Mouse (Mus musculus) neural tube, embryonic 14.5 days (tissue): ENCODE measurements around the gene Slco6d1. TPM values are rescaled to one million over a fixed set of nuclear protein-coding genes. Genes with fewer than 3 reads are reported as not detected.

Experiments used
- ATAC-seq: fragments of 200-750 bp; cut with Nextera tagmentation; 2 replicates; pipeline ENCODE4 v1.8.0; 2017; ENCODE audit warnings: low read depth, mild to moderate bottlenecking, moderate TSS enrichment, moderate library complexity
- H3K27ac ChIP-seq: fragments of 300-500 bp; sonication (generic); 2 replicates; pipeline ENCODE4 v1.5.1; 2014; ENCODE audit warnings: low read depth, mild to moderate bottlenecking, control low read depth, low read length, moderate library complexity, mixed read lengths
- H3K27me3 ChIP-seq: fragments of 300-500 bp; sonication (generic); 2 replicates; pipeline ENCODE4 v1.6.1; 2014; ENCODE audit warnings: low read length; ENCODE audit not compliant: control insufficient read depth, insufficient read depth
- H3K36me3 ChIP-seq: fragments of 300-500 bp; sonication (generic); 2 replicates; pipeline ENCODE4 v1.6.1; 2014; ENCODE audit warnings: low read length, mixed read lengths; ENCODE audit not compliant: control insufficient read depth, insufficient read depth
- H3K4me1 ChIP-seq: fragments of 300-500 bp; sonication (generic); 2 replicates; pipeline ENCODE4 v1.6.1; 2014; ENCODE audit warnings: low read length; ENCODE audit not compliant: control insufficient read depth, insufficient read depth
- H3K4me2 ChIP-seq: fragments of 300-500 bp; sonication (generic); 2 replicates; pipeline ENCODE4 v1.6.1; 2014; ENCODE audit warnings: mild to moderate bottlenecking, low read depth, low read length, control low read depth
- H3K4me3 ChIP-seq: fragments of 300-500 bp; sonication (generic); 2 replicates; pipeline ENCODE4 v1.5.1; 2014; ENCODE audit warnings: low read depth, low read length, control low read depth, mixed read lengths
- H3K9ac ChIP-seq: fragments of 300-500 bp; sonication (generic); replicated peaks from 2 replicates; pipeline ENCODE4 v1.6.1; 2014; ENCODE audit warnings: low read depth, mild to moderate bottlenecking, control low read depth, low read length, mixed read lengths
- H3K9me3 ChIP-seq: fragments of 300-500 bp; sonication (generic); 2 replicates; pipeline ENCODE4 v1.6.1; 2016; ENCODE audit warnings: low read length; ENCODE audit not compliant: control insufficient read depth
- WGBS: fragments of 180-500 bp; shearing (Covaris S2); extraction: QIAGEN DNeasy Blood & Tissue Kit; methylation state at CpG from one replicate; pipeline ENCODE4 v1.1.7; 2014; 5-methylcytosine and 5-hydroxymethylcytosine counted together
- microRNA-seq: library from miRNA; unstranded; fragments of <30 nt; microRNA quantifications from one replicate; pipeline ENCODE4, GENCODE M21; 2016
- polyA plus RNA-seq: library from polyadenylated mRNA; unstranded; fragments of >200 nt; fragmentation: Nextera tagmentation; extraction: Ambion mirVana; gene quantifications from 2 replicates; pipeline ENCODE4 v1.2.1, GENCODE M21; 2014

The Slco6d1 gene
- polyA plus RNA-seq, 1 experiment from 2014 or later: not detected

DNA sequence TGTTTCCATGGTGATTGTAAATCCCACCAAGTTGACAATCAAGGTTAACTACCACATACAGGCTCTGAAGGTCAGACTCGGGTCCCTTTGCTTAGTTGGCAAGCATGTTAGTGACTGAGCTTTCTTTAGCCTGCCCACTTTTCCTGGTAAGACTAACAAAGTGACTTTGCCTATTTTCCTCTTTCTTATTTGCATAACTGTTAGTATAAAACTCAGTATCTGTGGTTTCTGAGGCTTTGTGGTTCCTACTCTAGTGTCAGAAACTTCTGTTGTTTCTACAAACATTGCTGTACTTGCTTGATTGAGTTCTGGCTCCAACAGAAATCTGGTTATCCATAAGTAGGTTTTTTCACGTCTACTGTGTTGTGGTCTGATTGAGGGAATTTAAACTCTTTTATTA lies 124.4 kb downstream of the Slco6d1 start:
- no peak overlapping the region for H3K9ac ChIP-seq
- ATAC-seq: no peak
- 81% methylated on average over 2 of the region's 2 CpGs for WGBS

DNA sequence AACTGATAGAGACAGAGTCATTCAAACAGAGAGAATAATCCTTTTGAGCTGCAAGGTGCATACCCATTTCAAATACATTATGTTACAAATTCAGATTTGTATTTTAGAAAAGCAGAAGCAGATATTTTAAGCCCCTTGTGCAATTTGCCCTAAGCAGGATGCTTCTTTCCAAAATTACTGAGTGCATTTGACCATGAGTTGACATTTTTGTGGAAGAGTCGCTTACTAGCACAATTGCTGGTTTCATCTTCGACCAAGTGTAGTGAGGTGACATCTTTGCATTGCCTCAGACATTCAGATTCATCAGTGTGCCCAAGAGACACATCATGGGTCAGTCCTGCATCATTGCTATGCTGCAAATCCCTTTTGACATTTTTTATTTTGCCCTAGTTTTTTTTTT lies 133.5 kb downstream of the Slco6d1 start:
- Histone ChIP-seq H3K36me3 (no peaks in the 10 kb centered on the region), H3K27me3 (no peaks in the 10 kb centered on the region), H3K4me1 (no peaks in the 10 kb centered on the region), H3K9ac (no peak overlapping the region), H3K4me3 (no peak overlapping the region), H3K27ac (no peak overlapping the region), H3K9me3 (no peaks in the 10 kb centered on the region), H3K4me2 (no peak overlapping the region)
- WGBS: 93% methylated on average over 2 of the region's 2 CpGs
- ATAC-seq: no peak

More for the DNA sequence above, 124.4 kb downstream of the Slco6d1 start:
- Histone ChIP-seq H3K27ac (no peak overlapping the region), H3K27me3 (no peaks in the 10 kb centered on the region), H3K4me2 (no peak overlapping the region), H3K4me1 (no peaks in the 10 kb centered on the region), H3K9me3 (no peaks in the 10 kb centered on the region), H3K36me3 (no peaks in the 10 kb centered on the region), H3K4me3 (no peak overlapping the region)

DNA sequence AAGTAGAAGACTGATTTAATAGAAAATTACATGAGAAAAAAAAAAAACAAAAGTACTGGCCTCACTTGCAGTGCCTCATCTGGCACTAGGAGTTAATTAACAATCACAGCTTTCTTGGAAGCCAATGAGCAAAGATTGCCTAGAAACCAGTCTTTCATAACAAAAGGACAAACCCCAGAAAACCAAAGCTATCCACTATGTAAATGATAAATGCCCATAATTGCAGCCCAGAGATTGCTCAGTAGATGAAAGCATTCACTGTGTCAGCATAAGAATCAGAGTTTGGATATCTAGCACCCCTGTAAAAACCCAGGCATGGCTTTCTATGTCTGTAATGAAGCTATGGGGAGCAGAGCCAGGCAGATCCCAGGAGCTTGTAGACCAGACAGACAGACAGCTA lies 144.8 kb downstream of the Slco6d1 start:
- Histone ChIP-seq H3K9me3 (no peaks in the 10 kb centered on the region), H3K4me2 (no peak overlapping the region), H3K4me1 (no peaks in the 10 kb centered on the region), H3K9ac (no peak overlapping the region), H3K4me3 (no peak overlapping the region), H3K27ac (no peak overlapping the region), H3K36me3 (no peaks in the 10 kb centered on the region), H3K27me3 (no peaks in the 10 kb centered on the region)
- no peak for ATAC-seq

Small RNA genes within 50 kb of the gene (microRNA-seq; reads per million reads assigned to microRNA genes)
- not detected for gene Gm26134
